In genomic region chr16:33056095-33056785, GRCm38 (mm10) we compare ENCODE assay signal across 8 mouse cellular contexts. TPM values are rescaled to one million over a fixed set of nuclear protein-coding genes. Genes with fewer than 3 reads are reported as not detected.
DNase-seq lines count a peak whose midpoint lies in the region; ATAC-seq lines count a peak whose summit lies in the region.

TSS of gene Iqcg (minus strand) at chr16:33056218.
TSS of gene Rpl35a (plus strand) at chr16:33056453.

- peak; percentile 97 for DNase-seq in Muller cell, postnatal 12 days (ENCODE audit: inconsistent ontology term)
- peak; percentile 89 for DNase-seq in cerebellum, adult 9-11 months
- DNase-seq in frontal cortex, postnatal 10 days (ENCODE audit: low spot score in 2 of 2), result peak; percentile 76 to 87
- DNase-seq in layer of hippocampus, postnatal 14 days (ENCODE audit: low spot score in 2 of 2), result peak; percentile 89 to 96
- DNase-seq in lung, postnatal 14 days, result peak; percentile 88
- DNase-seq in retina, adult 2 months (ENCODE audit: low read depth, low spot score), result peak; percentile 86
- DNase-seq in thymus, postnatal 36 days, result peak; percentile 87 to 89

- H3K4me2 ChIP-seq in hindbrain, embryonic 12.5 days (replicated peaks), result peak within 1 kb of the TSS; percentile 74

- H3K27ac ChIP-seq in hindbrain, embryonic 12.5 days, result peak within 1 kb of the TSS; percentile 89

- H3K36me3 ChIP-seq in hindbrain, embryonic 12.5 days, result peaks cover 31% of the 10 kb centered on the region

- H3K9ac ChIP-seq in hindbrain, embryonic 12.5 days, result peak within 1 kb of the TSS; percentile 88

- no peaks in the 10 kb centered on the region for H3K27me3 ChIP-seq in hindbrain, embryonic 12.5 days

- H3K4me1 ChIP-seq in hindbrain, embryonic 12.5 days, result peaks cover 17% of the 10 kb centered on the region

- H3K9me3 ChIP-seq in hindbrain, embryonic 12.5 days (replicated peaks), result no peaks in the 10 kb centered on the region

- H3K4me3 ChIP-seq in hindbrain, embryonic 12.5 days, result peak within 1 kb of the TSS; percentile 70

- peak; percentile 93 for ATAC-seq in hindbrain, embryonic 12.5 days (ENCODE audit: low FRiP score)

- under 1% methylated on average over 47 of the region's 47 CpGs for WGBS in hindbrain, embryonic 12.5 days

RNA-seq across cellular contexts. Expression of gene Iqcg, which starts in this region (rescaled TPM):
- polyA plus RNA-seq in hindbrain, embryonic 12.5 days (2016; fragmentation: Nextera tagmentation; extraction: Ambion mirVana), result 6.5 and 6.9 TPM in 2 replicates
- 1 to 10 TPM; 4.5 to 8.7 TPM for total RNA-seq in layer of hippocampus, postnatal 14 days (2021)

RNA-seq across cellular contexts. Expression of gene Rpl35a, which starts in this region (rescaled TPM):
- polyA plus RNA-seq in hindbrain, embryonic 12.5 days (2016; fragmentation: Nextera tagmentation; extraction: Ambion mirVana), result 568 and 650 TPM in 2 replicates
- total RNA-seq in layer of hippocampus, postnatal 14 days (2021), result 100 to 1,000 TPM; 237 to 253 TPM

Comparison
In these comparisons a context has a peak if more than half of its experiments do, and no peak if none do; other contexts are left out.
1. Peak in every context shown above with its lines: DNase-seq, ATAC-seq, H3K4me3 ChIP-seq and H3K27ac ChIP-seq.